Mouse (Mus musculus): ENCODE measurements around the gene Btnl10.

GRCm38 (mm10) chr11:58964216-58964615 is 46.5 kb downstream of the Btnl10 start:
- TF ChIP-seq CTCF (IDR thresholded peaks at IDR 0.05; ENCODE audit: low read depth): no peak
- TF ChIP-seq EP300 (optimal IDR thresholded peaks at IDR 0.05): no peak

All from stomach, postnatal 0 days (tissue).